Mouse (Mus musculus): ENCODE results near the gene Cmss1. TPM values are rescaled to one million over a fixed set of nuclear protein-coding genes. Genes with fewer than 3 reads are reported as not detected.
"Not testable (repeated sequence)": the region's sequence is repeated elsewhere in the genome, so short reads cannot be mapped to it uniquely, and the experiment has no call there.

Cmss1 gene
- polyA plus RNA-seq, 1 experiment from 2014 or later = 47.9 TPM

GRCm38 (mm10) chr16:57391171-57391570 is 215.5 kb downstream of the Cmss1 start:
- not testable (repeated sequence) for H3K4me1 ChIP-seq

DNA sequence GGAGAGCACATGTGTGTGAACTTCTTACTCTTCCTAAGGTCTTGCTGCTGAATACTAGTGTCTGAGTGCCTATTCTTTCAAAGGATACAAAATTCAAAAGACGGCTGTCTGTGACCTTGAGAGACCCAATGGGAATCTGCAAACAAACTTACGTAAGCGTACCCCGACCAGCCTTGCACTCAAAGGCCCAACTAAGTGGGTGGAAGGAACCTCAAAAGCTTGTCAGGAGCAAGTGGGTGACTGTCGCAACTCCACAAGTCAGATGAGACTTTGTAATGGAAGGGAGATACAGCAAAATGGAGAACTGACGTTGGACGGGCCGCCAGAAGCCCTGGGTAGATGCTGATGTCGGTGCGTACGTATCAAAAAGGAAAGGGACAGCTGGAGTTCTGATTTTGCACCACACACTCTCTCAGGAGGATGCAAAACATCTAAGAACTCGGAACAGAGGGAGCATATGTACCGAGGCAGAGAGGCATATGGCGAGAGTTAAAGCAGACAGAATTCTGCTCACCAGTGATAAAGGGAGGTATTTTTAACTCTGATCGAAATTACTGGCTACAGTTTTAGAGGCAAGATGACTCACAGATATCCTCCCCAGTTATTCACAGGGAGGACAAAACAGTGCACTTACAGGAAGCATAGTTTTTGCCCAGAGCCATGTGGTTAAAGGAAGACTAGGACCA is 217.0 kb downstream of the Cmss1 start:
- H3K9me3 ChIP-seq = no peaks in the 10 kb centered on the region
- H3K4me1 ChIP-seq = no peaks in the 10 kb centered on the region
- H3K27ac ChIP-seq (replicated peaks) = no peak overlapping the region
- no peak overlapping the region for H3K9ac ChIP-seq (replicated peaks)
- no peak for ATAC-seq (ENCODE audit: low FRiP score, low read depth)
- WGBS = 90% methylated on average over 15 of the region's 15 CpGs
- no peak overlapping the region for H3K4me2 ChIP-seq (replicated peaks)
- H3K4me3 ChIP-seq = no peak overlapping the region
- H3K27me3 ChIP-seq = no peaks in the 10 kb centered on the region
- H3K36me3 ChIP-seq = no peaks in the 10 kb centered on the region

More at GRCm38 (mm10) chr16:57391171-57391570, 215.5 kb downstream of the Cmss1 start:
- H3K9ac ChIP-seq (replicated peaks); H3K36me3 ChIP-seq; ATAC-seq (ENCODE audit: low FRiP score, low read depth); H3K4me3 ChIP-seq; H3K27me3 ChIP-seq; H3K9me3 ChIP-seq; H3K27ac ChIP-seq (replicated peaks); H3K4me2 ChIP-seq (replicated peaks): not testable (repeated sequence)
- 33% methylated on average over 28 of the region's 39 CpGs for WGBS

- no peak overlapping the region for H3K27ac ChIP-seq (replicated peaks)
- no peak overlapping the region for H3K4me3 ChIP-seq
- H3K9me3 ChIP-seq = no peaks in the 10 kb centered on the region
- no peaks in the 10 kb centered on the region for H3K27me3 ChIP-seq
- H3K4me2 ChIP-seq (replicated peaks) = no peak overlapping the region
- no peaks in the 10 kb centered on the region for H3K36me3 ChIP-seq
- H3K4me1 ChIP-seq = no peaks in the 10 kb centered on the region
- H3K9ac ChIP-seq (replicated peaks) = no peak overlapping the region
- no peak for ATAC-seq (ENCODE audit: low FRiP score, low read depth)
- WGBS = 94% methylated on average over 2 of the region's 2 CpGs
Measured at GRCm38 (mm10) chr16:57384274-57384673, 222.4 kb downstream of the Cmss1 start.

- Histone ChIP-seq H3K27ac (replicated peaks) (no peak overlapping the region), H3K4me2 (replicated peaks) (no peak overlapping the region), H3K4me3 (no peak overlapping the region), H3K27me3 (no peaks in the 10 kb centered on the region), H3K9ac (replicated peaks) (no peak overlapping the region), H3K36me3 (no peaks in the 10 kb centered on the region), H3K4me1 (no peaks in the 10 kb centered on the region), H3K9me3 (no peaks in the 10 kb centered on the region)
- 85% methylated on average over 8 of the region's 8 CpGs for WGBS
- no peak for ATAC-seq (ENCODE audit: low FRiP score, low read depth)
Measured at GRCm38 (mm10) chr16:57383266-57383971, 223.2 kb downstream of the Cmss1 start.

- H3K4me1 ChIP-seq = no peaks in the 10 kb centered on the region
- no peaks in the 10 kb centered on the region for H3K27me3 ChIP-seq
- H3K4me3 ChIP-seq = no peak overlapping the region
- H3K27ac ChIP-seq (replicated peaks) = no peak overlapping the region
- no peaks in the 10 kb centered on the region for H3K9me3 ChIP-seq
- no peak overlapping the region for H3K4me2 ChIP-seq (replicated peaks)
- no peak for ATAC-seq (ENCODE audit: low FRiP score, low read depth)
- no peaks in the 10 kb centered on the region for H3K36me3 ChIP-seq
- no peak overlapping the region for H3K9ac ChIP-seq (replicated peaks)
- WGBS = 84% methylated on average over 9 of the region's 9 CpGs
Measured at GRCm38 (mm10) chr16:57378631-57379330, 227.9 kb downstream of the Cmss1 start.

- WGBS = 82% methylated on average over 7 of the region's 7 CpGs
- no peak for ATAC-seq (ENCODE audit: low FRiP score, low read depth)
- H3K4me1 ChIP-seq = no peaks in the 10 kb centered on the region
Measured at GRCm38 (mm10) chr16:57375248-57375837, 231.3 kb downstream of the Cmss1 start.

GRCm38 (mm10) chr16:57372156-57372555 is 234.5 kb downstream of the Cmss1 start:
- ATAC-seq (ENCODE audit: low FRiP score, low read depth) = no peak
- no peak overlapping the region for H3K4me3 ChIP-seq
- WGBS = 92% methylated on average over 3 of the region's 3 CpGs
- no peaks in the 10 kb centered on the region for H3K27me3 ChIP-seq
- no peak overlapping the region for H3K27ac ChIP-seq (replicated peaks)
- H3K9ac ChIP-seq (replicated peaks) = no peak overlapping the region
- H3K4me2 ChIP-seq (replicated peaks) = no peak overlapping the region
- H3K4me1 ChIP-seq = no peaks in the 10 kb centered on the region
- no peaks in the 10 kb centered on the region for H3K36me3 ChIP-seq
- no peaks in the 10 kb centered on the region for H3K9me3 ChIP-seq

More at GRCm38 (mm10) chr16:57375248-57375837, 231.3 kb downstream of the Cmss1 start:
- Histone ChIP-seq H3K9me3 (no peaks in the 10 kb centered on the region), H3K4me3 (no peak overlapping the region), H3K36me3 (no peaks in the 10 kb centered on the region), H3K4me2 (replicated peaks) (no peak overlapping the region), H3K9ac (replicated peaks) (no peak overlapping the region), H3K27ac (replicated peaks) (no peak overlapping the region), H3K27me3 (no peaks in the 10 kb centered on the region)

DNA sequence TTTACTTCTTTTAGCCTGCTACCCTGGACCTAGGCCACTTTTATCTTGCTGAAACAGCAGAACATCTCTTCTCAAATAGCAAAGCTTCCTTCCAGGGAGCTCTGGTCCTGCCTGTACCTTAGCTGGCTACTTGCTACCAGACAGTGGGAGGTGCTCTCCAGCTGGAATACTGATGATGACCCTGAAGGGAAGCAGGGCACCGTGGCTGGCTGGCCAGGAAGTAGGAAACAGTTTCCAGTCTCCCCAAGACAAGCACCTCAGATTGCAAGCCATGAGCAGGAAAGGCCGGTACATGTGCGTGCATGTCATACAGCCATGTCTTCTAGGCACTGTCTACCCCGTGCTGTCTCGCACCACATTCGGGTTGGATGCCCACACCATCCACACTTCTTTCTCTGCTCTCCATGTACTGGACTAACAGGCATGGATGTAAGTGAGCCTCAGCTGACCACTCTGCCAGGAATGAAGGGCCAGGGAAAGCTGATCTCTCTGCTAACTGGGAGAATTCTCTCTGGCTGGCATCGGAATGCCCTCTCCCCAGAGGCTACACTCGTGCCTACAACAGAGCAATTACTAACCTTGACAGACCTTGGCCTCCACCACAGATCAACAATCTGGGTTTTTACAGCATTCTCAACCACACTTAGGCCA is 236.7 kb downstream of the Cmss1 start:
- H3K27ac ChIP-seq (replicated peaks) = no peak overlapping the region
- WGBS = 84% methylated on average over 8 of the region's 8 CpGs
- no peaks in the 10 kb centered on the region for H3K9me3 ChIP-seq
- H3K4me3 ChIP-seq = no peak overlapping the region
- ATAC-seq (ENCODE audit: low FRiP score, low read depth) = no peak
- H3K36me3 ChIP-seq = no peaks in the 10 kb centered on the region
- no peaks in the 10 kb centered on the region for H3K4me1 ChIP-seq
- no peaks in the 10 kb centered on the region for H3K27me3 ChIP-seq
- H3K4me2 ChIP-seq (replicated peaks) = no peak overlapping the region
- H3K9ac ChIP-seq (replicated peaks) = no peak overlapping the region

GRCm38 (mm10) chr16:57366941-57367694 is 239.5 kb downstream of the Cmss1 start:
- peaks cover 6% of the 10 kb centered on the region; the same call in 1 of the 2 replicates for H3K4me1 ChIP-seq
- no peak overlapping the region for H3K9ac ChIP-seq (replicated peaks)
- no peaks in the 10 kb centered on the region for H3K36me3 ChIP-seq
- no peak for ATAC-seq (ENCODE audit: low FRiP score, low read depth)
- H3K27ac ChIP-seq (replicated peaks) = no peak overlapping the region
- 71% methylated on average over 18 of the region's 18 CpGs for WGBS
- H3K4me3 ChIP-seq = no peak overlapping the region
- no peak overlapping the region for H3K4me2 ChIP-seq (replicated peaks)
- H3K27me3 ChIP-seq = no peaks in the 10 kb centered on the region
- no peaks in the 10 kb centered on the region for H3K9me3 ChIP-seq

DNA sequence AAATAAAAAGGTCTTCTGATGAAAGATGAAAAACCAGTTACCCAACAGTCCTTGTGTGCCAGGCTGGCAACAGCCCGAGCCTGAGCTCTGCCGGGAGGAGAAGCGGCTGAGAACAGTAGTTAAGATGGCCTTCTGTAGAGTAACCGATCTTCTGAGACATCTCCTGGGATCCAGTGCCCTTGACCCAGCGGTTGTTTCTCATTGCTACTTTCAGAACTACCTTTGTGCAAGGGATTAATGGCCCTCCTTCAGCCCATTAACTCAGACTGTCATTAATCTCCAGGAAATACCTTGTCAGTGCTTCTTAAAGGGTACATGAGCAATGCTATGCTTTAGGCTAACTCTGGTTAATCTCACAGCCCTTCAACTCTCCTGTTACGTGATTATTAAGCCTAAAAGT is 240.5 kb downstream of the Cmss1 start:
- Histone ChIP-seq H3K36me3 (no peaks in the 10 kb centered on the region), H3K4me3 (no peak overlapping the region), H3K27me3 (no peaks in the 10 kb centered on the region), H3K27ac (replicated peaks) (no peak overlapping the region), H3K4me2 (replicated peaks) (no peak overlapping the region), H3K9me3 (no peaks in the 10 kb centered on the region), H3K9ac (replicated peaks) (no peak overlapping the region), H3K4me1 (peaks cover 6% of the 10 kb centered on the region; the same call in 1 of the 2 replicates)
- no peak for ATAC-seq (ENCODE audit: low FRiP score, low read depth)
- 70% methylated on average over 6 of the region's 6 CpGs for WGBS

GRCm38 (mm10) chr16:57364498-57364897 is 242.2 kb downstream of the Cmss1 start:
- Histone ChIP-seq H3K4me1 (peaks cover 6% of the 10 kb centered on the region; the same call in 1 of the 2 replicates), H3K36me3 (no peaks in the 10 kb centered on the region), H3K9me3 (no peaks in the 10 kb centered on the region), H3K27ac (replicated peaks) (no peak overlapping the region), H3K9ac (replicated peaks) (no peak overlapping the region), H3K4me3 (no peak overlapping the region), H3K4me2 (replicated peaks) (no peak overlapping the region), H3K27me3 (no peaks in the 10 kb centered on the region)
- ATAC-seq (ENCODE audit: low FRiP score, low read depth) = no peak
- 88% methylated on average over 7 of the region's 7 CpGs for WGBS

All from midbrain, embryonic 12.5 days (tissue).